Mouse (Mus musculus): Measurements from ENCODE around the gene Gfra4. TPM values are rescaled to one million over a fixed set of nuclear protein-coding genes. Genes with fewer than 3 reads are reported as not detected.

Gfra4 gene
- polyA plus RNA-seq, 1 experiment, result not detected

DNA sequence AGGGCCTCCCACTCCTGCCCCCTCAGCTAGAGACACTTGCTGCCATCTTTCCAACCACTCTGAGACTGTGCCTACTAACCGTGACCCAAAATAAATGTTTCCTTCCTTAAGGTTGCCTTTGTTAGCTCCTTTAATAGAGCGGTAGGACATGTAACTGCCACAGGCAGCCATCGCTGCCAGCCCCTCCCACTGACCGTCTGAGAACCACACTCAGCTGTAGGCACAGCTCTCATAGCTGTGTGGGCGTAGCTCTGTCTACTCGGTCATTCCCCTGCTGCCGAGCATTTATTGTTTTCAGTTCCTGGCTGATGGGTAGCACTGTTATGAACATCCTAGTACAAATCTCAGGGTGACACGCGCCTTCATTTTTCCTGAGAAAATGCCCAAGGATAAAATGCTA lies 23.5 kb upstream of the Gfra4 start:
- Histone ChIP-seq H3K4me1 (ENCODE audit: control insufficient read depth) (peaks cover 7% of the 10 kb centered on the region), H3K4me3 (replicated peaks) (no peak overlapping the region), H3K27me3 (ENCODE audit: control insufficient read depth) (peaks cover 77% of the 10 kb centered on the region), H3K36me3 (ENCODE audit: control insufficient read depth) (no peaks in the 10 kb centered on the region), H3K9me3 (ENCODE audit: control insufficient read depth, low read length) (no peaks in the 10 kb centered on the region)
- no peak for TF ChIP-seq GATA1 (IDR thresholded peaks at IDR 0.05; ENCODE audit: low read length)
- TF ChIP-seq TAL1 (IDR thresholded peaks at IDR 0.05; ENCODE audit: low read length), result no peak

DNA sequence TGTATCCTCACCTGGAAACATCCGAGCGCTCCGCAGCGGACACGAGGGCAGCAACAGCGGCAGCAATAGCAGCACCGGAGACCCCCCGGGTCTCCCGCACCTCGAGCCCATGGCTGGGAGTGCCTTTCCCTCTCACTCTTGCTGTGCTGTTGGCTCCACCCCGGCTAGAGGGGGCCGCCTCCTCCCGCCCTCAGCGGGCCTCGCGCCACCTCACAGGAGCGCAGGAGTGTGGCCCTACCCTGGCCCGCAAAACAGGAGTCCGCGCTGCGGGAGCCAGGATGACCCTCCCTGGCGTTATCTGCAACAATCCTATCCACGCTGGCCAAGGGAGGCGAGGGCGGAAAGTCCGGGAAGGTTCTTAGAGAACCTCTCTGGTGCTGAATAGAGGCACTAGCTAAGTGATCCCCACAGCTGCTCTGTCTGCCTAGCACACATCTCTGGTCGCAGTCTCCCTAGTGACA lies 20.5 kb upstream of the Gfra4 start, which contains the start of gene Adam33:
Gene Adam33, minus strand, starts transcription at position 411 of the 461 bp plus-strand sequence.
- no peak within 1 kb of the TSS for H3K4me3 ChIP-seq (replicated peaks)
- H3K27me3 ChIP-seq (ENCODE audit: control insufficient read depth), result peaks cover 75% of the 10 kb centered on the region
- no peaks in the 10 kb centered on the region for H3K36me3 ChIP-seq (ENCODE audit: control insufficient read depth)
- TF ChIP-seq TAL1 (IDR thresholded peaks at IDR 0.05; ENCODE audit: low read length) (no peak), GATA1 (IDR thresholded peaks at IDR 0.05; ENCODE audit: low read length) (no peak)
- H3K4me1 ChIP-seq (ENCODE audit: control insufficient read depth), result peaks cover 7% of the 10 kb centered on the region
- no peaks in the 10 kb centered on the region for H3K9me3 ChIP-seq (ENCODE audit: control insufficient read depth, low read length)

DNA sequence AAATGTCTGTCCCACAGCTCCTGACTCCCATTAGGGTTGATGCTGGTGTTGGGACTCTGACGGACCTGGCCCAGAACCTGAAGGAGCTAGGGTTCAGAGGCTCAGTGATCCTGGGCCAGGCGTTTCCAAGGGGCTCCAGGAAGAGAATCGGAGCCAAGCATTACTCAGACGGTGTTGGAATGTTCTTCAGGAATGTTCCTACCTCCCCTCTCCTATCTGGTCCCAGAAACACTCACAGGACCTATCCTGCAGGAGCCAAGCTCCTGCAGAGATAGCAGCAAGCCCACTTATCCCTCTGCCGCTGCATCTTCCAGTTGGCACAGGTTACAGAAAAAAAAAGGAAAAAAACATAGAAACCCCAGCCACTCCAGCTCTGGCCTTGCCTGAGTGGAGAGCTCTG lies 18.7 kb upstream of the Gfra4 start:
- no peaks in the 10 kb centered on the region for H3K36me3 ChIP-seq (ENCODE audit: control insufficient read depth)
- H3K4me3 ChIP-seq (replicated peaks), result no peak overlapping the region
- H3K9me3 ChIP-seq (ENCODE audit: control insufficient read depth, low read length), result no peaks in the 10 kb centered on the region
- TF ChIP-seq GATA1 (IDR thresholded peaks at IDR 0.05; ENCODE audit: low read length) (no peak), TAL1 (IDR thresholded peaks at IDR 0.05; ENCODE audit: low read length) (no peak)
- peaks cover 4% of the 10 kb centered on the region for H3K4me1 ChIP-seq (ENCODE audit: control insufficient read depth)
- H3K27me3 ChIP-seq (ENCODE audit: control insufficient read depth), result peaks cover 80% of the 10 kb centered on the region

- Histone ChIP-seq H3K27me3 (ENCODE audit: control insufficient read depth) (peaks cover 80% of the 10 kb centered on the region), H3K4me1 (ENCODE audit: control insufficient read depth) (peaks cover 10% of the 10 kb centered on the region), H3K9me3 (ENCODE audit: control insufficient read depth, low read length) (no peaks in the 10 kb centered on the region), H3K36me3 (ENCODE audit: control insufficient read depth) (no peaks in the 10 kb centered on the region), H3K4me3 (replicated peaks) (no peak overlapping the region)
- TF ChIP-seq GATA1 (IDR thresholded peaks at IDR 0.05; ENCODE audit: low read length), result no peak
- no peak for TF ChIP-seq TAL1 (IDR thresholded peaks at IDR 0.05; ENCODE audit: low read length)
Observed at GRCm38 (mm10) chr2:131060784-131061183, 17.9 kb upstream of the Gfra4 start.

GRCm38 (mm10) chr2:131059781-131060540 lies 17.1 kb upstream of the Gfra4 start:
- Histone ChIP-seq H3K4me1 (ENCODE audit: control insufficient read depth) (peaks cover 18% of the 10 kb centered on the region), H3K9me3 (ENCODE audit: control insufficient read depth, low read length) (no peaks in the 10 kb centered on the region; the same call in 1 of the 2 replicates), H3K4me3 (replicated peaks) (no peak overlapping the region), H3K36me3 (ENCODE audit: control insufficient read depth) (no peaks in the 10 kb centered on the region), H3K27me3 (ENCODE audit: control insufficient read depth) (peaks cover 82% of the 10 kb centered on the region)
- TF ChIP-seq TAL1 (IDR thresholded peaks at IDR 0.05; ENCODE audit: low read length) (no peak), GATA1 (IDR thresholded peaks at IDR 0.05; ENCODE audit: low read length) (no peak)

GRCm38 (mm10) chr2:131059377-131059776 lies 16.5 kb upstream of the Gfra4 start:
- Histone ChIP-seq H3K4me3 (replicated peaks) (no peak overlapping the region), H3K36me3 (ENCODE audit: control insufficient read depth) (no peaks in the 10 kb centered on the region), H3K4me1 (ENCODE audit: control insufficient read depth) (peaks cover 24% of the 10 kb centered on the region), H3K27me3 (ENCODE audit: control insufficient read depth) (peaks cover 82% of the 10 kb centered on the region), H3K9me3 (ENCODE audit: control insufficient read depth, low read length) (no peaks in the 10 kb centered on the region; the same call in 1 of the 2 replicates)
- TF ChIP-seq TAL1 (IDR thresholded peaks at IDR 0.05; ENCODE audit: low read length), result no peak
- no peak for TF ChIP-seq GATA1 (IDR thresholded peaks at IDR 0.05; ENCODE audit: low read length)

- Histone ChIP-seq H3K27me3 (ENCODE audit: control insufficient read depth) (peaks cover 82% of the 10 kb centered on the region), H3K4me1 (ENCODE audit: control insufficient read depth) (peaks cover 31% of the 10 kb centered on the region), H3K9me3 (ENCODE audit: control insufficient read depth, low read length) (peaks cover 3% of the 10 kb centered on the region; the same call in 1 of the 2 replicates), H3K4me3 (replicated peaks) (no peak overlapping the region), H3K36me3 (ENCODE audit: control insufficient read depth) (no peaks in the 10 kb centered on the region)
- TF ChIP-seq GATA1 (IDR thresholded peaks at IDR 0.05; ENCODE audit: low read length) (no peak), TAL1 (IDR thresholded peaks at IDR 0.05; ENCODE audit: low read length) (no peak)
Observed at GRCm38 (mm10) chr2:131058672-131059071, 15.8 kb upstream of the Gfra4 start.

GRCm38 (mm10) chr2:131056191-131056590 lies 13.3 kb upstream of the Gfra4 start:
- no peaks in the 10 kb centered on the region for H3K36me3 ChIP-seq (ENCODE audit: control insufficient read depth)
- no peak for TF ChIP-seq TAL1 (IDR thresholded peaks at IDR 0.05; ENCODE audit: low read length)
- TF ChIP-seq GATA1 (IDR thresholded peaks at IDR 0.05; ENCODE audit: low read length), result no peak
- peaks cover 3% of the 10 kb centered on the region; the same call in 1 of the 2 replicates for H3K9me3 ChIP-seq (ENCODE audit: control insufficient read depth, low read length)
- H3K4me1 ChIP-seq (ENCODE audit: control insufficient read depth), result peaks cover 51% of the 10 kb centered on the region
- H3K4me3 ChIP-seq (replicated peaks), result no peak overlapping the region
- peaks cover 82% of the 10 kb centered on the region for H3K27me3 ChIP-seq (ENCODE audit: control insufficient read depth)

DNA sequence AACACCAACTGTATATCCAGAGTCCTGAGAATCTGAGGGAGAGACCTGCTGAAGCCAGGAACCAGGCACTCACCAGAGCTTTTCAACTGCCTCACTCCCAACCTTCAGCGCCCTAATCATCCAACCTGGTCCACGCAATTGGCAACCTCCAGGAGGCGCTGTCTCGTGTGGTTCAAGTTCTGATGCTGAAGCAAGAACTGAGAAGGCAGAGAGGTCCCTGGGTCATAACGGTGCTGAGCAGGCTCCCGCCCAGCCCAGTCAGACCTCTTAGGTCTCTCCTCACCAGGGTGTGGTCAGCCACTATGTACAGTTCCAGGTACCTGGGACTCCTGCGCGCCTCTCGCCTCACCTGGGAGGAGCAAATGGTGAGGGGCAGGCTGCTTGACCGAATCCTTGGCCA lies 12.7 kb upstream of the Gfra4 start:
- no peak overlapping the region for H3K4me3 ChIP-seq (replicated peaks)
- no peaks in the 10 kb centered on the region for H3K36me3 ChIP-seq (ENCODE audit: control insufficient read depth)
- H3K27me3 ChIP-seq (ENCODE audit: control insufficient read depth), result peaks cover 82% of the 10 kb centered on the region
- peaks cover 3% of the 10 kb centered on the region; the same call in 1 of the 2 replicates for H3K9me3 ChIP-seq (ENCODE audit: control insufficient read depth, low read length)
- TF ChIP-seq GATA1 (IDR thresholded peaks at IDR 0.05; ENCODE audit: low read length) (no peak), TAL1 (IDR thresholded peaks at IDR 0.05; ENCODE audit: low read length) (no peak)
- H3K4me1 ChIP-seq (ENCODE audit: control insufficient read depth), result peaks cover 51% of the 10 kb centered on the region

Measured in erythroblast, embryonic 14.5 days (primary cell).